Mouse (Mus musculus) lung, postnatal 0 days (tissue): ENCODE results near the gene Tmem9.

ENCODE experiments used
- CTCF ChIP-seq: IDR thresholded peaks from 2 replicates; pipeline ENCODE4 v1.5.1; 2016; ENCODE audit warnings: antibody characterized with exemption, mild to moderate bottlenecking
- EP300 ChIP-seq: IDR thresholded peaks from 2 replicates; pipeline ENCODE4 v1.6.1; 2016; ENCODE audit warnings: antibody characterized with exemption, mild to moderate bottlenecking, control low read depth

- TF ChIP-seq CTCF, result no peak
- TF ChIP-seq EP300, result no peak
Measured at GRCm38 (mm10) chr1:136014796-136015502, 7.0 kb downstream of the Tmem9 start.
